ENCODE assay signal across 8 mouse cellular contexts in genomic region chr7:45699523-45700141, GRCm38 (mm10). TPM values are rescaled to one million over a fixed set of nuclear protein-coding genes. Genes with fewer than 3 reads are reported as not detected.
A peak's percentile ranks its signal among the peaks of the same experiment; 100 is the strongest.
DNase-seq lines count a peak whose midpoint lies in the region; ATAC-seq and TF ChIP-seq lines count a peak whose summit lies in the region.

Car11 (plus strand) TSS chr7:45699843.

- in situ Hi-C loops in ES-E14 (cut with MboI; ENCODE audit: low sequenced_read_pairs in 2 of 2, unreplicated experiment in 2 of 2): no loop called here

- no peaks in the 10 kb centered on the region for H3K9me3 ChIP-seq in heart, embryonic 10.5 days
- no peaks in the 10 kb centered on the region for H3K9me3 ChIP-seq in ES-E14 (ENCODE audit: control insufficient read depth, insufficient read depth, low read depth, low read length)
- no peaks in the 10 kb centered on the region for H3K9me3 ChIP-seq in limb, embryonic 15.5 days
- no peaks in the 10 kb centered on the region for H3K9me3 ChIP-seq in stomach, embryonic 15.5 days

- H3K36me3 ChIP-seq in heart, embryonic 10.5 days: no peaks in the 10 kb centered on the region
- H3K36me3 ChIP-seq in ES-E14 (ENCODE audit: control insufficient read depth, insufficient read depth, low read length, poor library complexity, severe bottlenecking): no peaks in the 10 kb centered on the region
- no peaks in the 10 kb centered on the region for H3K36me3 ChIP-seq in limb, embryonic 15.5 days
- H3K36me3 ChIP-seq in stomach, embryonic 15.5 days: no peaks in the 10 kb centered on the region

- peaks cover 44% of the 10 kb centered on the region for H3K4me1 ChIP-seq in heart, embryonic 10.5 days
- peaks cover 0 to 8% of the 10 kb centered on the region in 2 experiments; a peak in 1 of 4 replicates for H3K4me1 ChIP-seq in ES-E14 (ENCODE audit: control insufficient read depth in 2 of 2, insufficient read depth in 2 of 2, low read length in 2 of 2, poor library complexity in 1 of 2)
- H3K4me1 ChIP-seq in limb, embryonic 15.5 days: peaks cover 35% of the 10 kb centered on the region
- H3K4me1 ChIP-seq in stomach, embryonic 15.5 days: peaks cover 22% of the 10 kb centered on the region

- under 1% methylated on average over 35 of the region's 36 CpGs for WGBS in heart, embryonic 10.5 days
- WGBS in limb, embryonic 15.5 days: 1% methylated on average over 36 of the region's 36 CpGs
- 2% methylated on average over 36 of the region's 36 CpGs for WGBS in stomach, embryonic 15.5 days

- no peak for ATAC-seq in limb, embryonic 15.5 days (ENCODE audit: insufficient number of reproducible peaks, low FRiP score, low TSS enrichment, low read depth)
- ATAC-seq in stomach, embryonic 15.5 days (ENCODE audit: insufficient read depth, low FRiP score, low read depth): no peak
- ATAC-seq in monocyte, adult 5-6 weeks (replicated peaks; ENCODE audit: insufficient number of reproducible peaks, low FRiP score, low TSS enrichment, poor library complexity, severe bottlenecking): no peak

- H3K27ac ChIP-seq in heart, embryonic 10.5 days: peak within 1 kb of the TSS; percentile 31; the same call in 1 of the 2 replicates
- no peak within 1 kb of the TSS for H3K27ac ChIP-seq in ES-E14 (ENCODE audit: insufficient read depth, low read depth, low read length, poor library complexity, severe bottlenecking)
- H3K27ac ChIP-seq in limb, embryonic 15.5 days: no peak within 1 kb of the TSS
- H3K27ac ChIP-seq in stomach, embryonic 15.5 days: no peak within 1 kb of the TSS

- peak within 1 kb of the TSS; percentile 29 for H3K9ac ChIP-seq in ES-E14 (ENCODE audit: insufficient read depth, low read depth, low read length, poor library complexity, severe bottlenecking)
- peak within 1 kb of the TSS; percentile 54 for H3K9ac ChIP-seq in limb, embryonic 15.5 days
- peak within 1 kb of the TSS; percentile 9; the same call in 1 of the 2 replicates for H3K9ac ChIP-seq in stomach, embryonic 15.5 days

- peak within 1 kb of the TSS; percentile 58 for H3K4me3 ChIP-seq in heart, embryonic 10.5 days
- H3K4me3 ChIP-seq in ES-E14 (ENCODE audit: insufficient read depth in 1 of 2, low read depth in 1 of 2, low read length in 2 of 2, poor library complexity in 1 of 2, severe bottlenecking in 1 of 2): peak within 1 kb of the TSS; percentile 53 to 59
- peak within 1 kb of the TSS; percentile 47 for H3K4me3 ChIP-seq in limb, embryonic 15.5 days
- peak within 1 kb of the TSS; percentile 43 for H3K4me3 ChIP-seq in stomach, embryonic 15.5 days (replicated peaks)

- DNase-seq in heart, embryonic 10.5 days (ENCODE audit: low spot score): no peak
- DNase-seq in heart, adult 8-10 months (ENCODE audit: low spot score): no peak
- no peak for DNase-seq in ES-E14 (ENCODE audit: low read depth, low spot score)
- peak; percentile 71 to 77 for DNase-seq in cerebellum, postnatal 25 days
- DNase-seq in heart, postnatal 4 days: peak; percentile 33

- H3K27me3 ChIP-seq in heart, embryonic 10.5 days (ENCODE audit: insufficient read depth, poor library complexity, severe bottlenecking): peaks cover 39% of the 10 kb centered on the region
- H3K27me3 ChIP-seq in limb, embryonic 15.5 days: peaks cover 24% of the 10 kb centered on the region
- peaks cover 21% of the 10 kb centered on the region for H3K27me3 ChIP-seq in stomach, embryonic 15.5 days (replicated peaks)

- peak within 1 kb of the TSS; percentile 92 for H3K4me2 ChIP-seq in limb, embryonic 15.5 days
- peak within 1 kb of the TSS; percentile 83 for H3K4me2 ChIP-seq in stomach, embryonic 15.5 days

TF ChIP-seq in ES-E14, 5 proteins besides CTCF, POLR2A, EP300 and RAD21:
- TF ChIP-seq ZC3H11A (IDR thresholded peaks at IDR 0.05; ENCODE audit: borderline replicate concordance, low read depth, low read length) (no peak), HCFC1 (IDR thresholded peaks at IDR 0.05; ENCODE audit: borderline replicate concordance, insufficient read depth, low read length) (no peak), MAFK (IDR thresholded peaks at IDR 0.05; ENCODE audit: insufficient read depth, low read depth, low read length) (no peak), ZNF384 (IDR thresholded peaks at IDR 0.05; ENCODE audit: low read depth, low read length) (no peak), CHD2 (IDR thresholded peaks at IDR 0.05; ENCODE audit: low read depth, low read length) (no peak)

RNA-seq across cellular contexts. Expression of gene Car11, which starts in this region (rescaled TPM):
- 3.1 and 5.1 TPM in 2 replicates for polyA plus RNA-seq in heart, embryonic 10.5 days (2016; fragmentation: Nextera tagmentation; extraction: Ambion mirVana)
- 1 to 10 TPM; 5.5 to 8.7 (median 8.1) TPM for total RNA-seq in heart, adult 8-10 months (2022)
- 4.4 and 7.9 TPM in 2 replicates for total RNA-seq in ES-E14 (2012; rRNA removed)
- total RNA-seq in heart, postnatal 4 days (2021): 1 to 10 TPM; 4.5 to 5.0 TPM
- 13.3 and 13.7 TPM in 2 replicates for polyA plus RNA-seq in limb, embryonic 15.5 days (2015; fragmentation: Nextera tagmentation; extraction: Ambion mirVana)
- polyA plus RNA-seq in stomach, embryonic 15.5 days (2015; fragmentation: Nextera tagmentation; extraction: Ambion mirVana): 9.6 and 10.1 TPM in 2 replicates
- total RNA-seq in monocyte, adult 5-6 weeks (2017): not detected in 3 replicates

Comparison
In these comparisons a context has a peak if more than half of its experiments do, and no peak if none do; other contexts are left out.
1. DNase-seq: peak in cerebellum, postnatal 25 days (2 of 2) and heart, postnatal 4 days (single experiment); none in heart, embryonic 10.5 days (single experiment), heart, adult 8-10 months (single experiment) and ES-E14 (single experiment).
2. Peak in every context shown above with its lines, with median percentiles within 50 percentile points of each other: H3K4me3 ChIP-seq and H3K9ac ChIP-seq.